In the genomic region with DNA sequence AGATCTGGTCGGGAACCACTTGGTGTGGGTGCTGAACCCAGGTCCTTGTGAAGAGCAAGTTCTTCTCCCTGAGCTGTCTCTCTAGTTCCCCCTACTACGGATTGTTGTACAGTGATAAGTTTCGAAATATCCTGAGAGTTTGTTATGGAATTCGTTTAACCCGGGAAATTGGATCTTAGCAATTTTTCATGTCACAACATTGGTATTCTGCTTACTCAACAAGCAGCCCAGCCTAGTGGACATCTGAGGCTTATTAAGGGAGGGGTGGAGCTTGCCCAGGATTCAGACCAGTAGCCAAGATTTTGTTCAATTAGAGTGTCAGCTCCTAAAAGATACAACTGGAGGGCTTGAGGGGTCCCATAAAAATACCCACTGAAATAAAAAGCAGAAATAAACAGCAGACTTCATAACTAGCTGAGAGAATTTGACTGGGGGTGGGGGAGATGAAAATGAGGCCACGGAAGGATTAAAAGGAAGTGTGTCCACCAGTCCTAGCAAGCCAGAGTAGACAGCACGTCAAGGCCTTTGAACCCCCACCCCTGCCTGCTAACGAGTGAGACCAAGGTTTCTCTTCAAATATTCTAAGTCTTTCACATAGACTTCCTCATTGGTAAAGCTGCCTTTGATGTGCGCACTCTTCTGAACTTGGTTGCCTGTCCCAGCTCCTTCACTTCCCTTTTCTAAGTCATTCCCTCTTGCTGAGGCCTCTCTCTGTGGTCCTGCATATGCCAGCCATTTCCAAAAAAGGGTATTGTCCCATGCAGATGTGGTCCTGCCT, we compare ENCODE assay signal across 17 mouse cellular contexts. TPM values are rescaled to one million over a fixed set of nuclear protein-coding genes. Genes with fewer than 3 reads are reported as not detected.
DNase-seq lines count a peak whose midpoint lies in the region; ATAC-seq and TF ChIP-seq lines count a peak whose summit lies in the region.
"Had no signal": no experiment of that assay in that cellular context is flagged by ENCODE, and none has a peak within 500 bp of the region (broad histone marks: within the 10 kb centered on the region; RNA-seq: fewer than 3 reads in every experiment).

No protein-coding gene starts in this region.

- 95% methylated on average over 9 of the region's 9 CpGs for WGBS in midbrain, embryonic 11.5 days
- 93% methylated on average over 9 of the region's 9 CpGs for WGBS in midbrain, postnatal 0 days

- peak; percentile 37 for DNase-seq in midbrain, embryonic 11.5 days (ENCODE audit: low spot score, missing footprints)
- DNase-seq in midbrain, postnatal 0 days (ENCODE audit: low spot score) = no peak
- DNase-seq in NIH3T3 (ENCODE audit: low read depth) = peak; percentile 63
- peak; percentile 9 for DNase-seq in splenic B cell, adult 2 months (ENCODE audit: low read depth, low spot score)
- no peak for DNase-seq in left cerebral cortex, adult 8-10 months (ENCODE audit: low spot score in 2 of 2)
- DNase-seq in testis, postnatal 14 days (ENCODE audit: low spot score) = no peak
- DNase-seq: cerebellum, adult 11-12 months; cerebellum, postnatal 36 days; kidney, adult 9 months; kidney, postnatal 4 days; layer of hippocampus, postnatal 36 days; lung, adult 18-20 months had no signal

- no peak for ATAC-seq in midbrain, embryonic 11.5 days (ENCODE audit: low FRiP score)
- ATAC-seq in midbrain, postnatal 0 days (ENCODE audit: low FRiP score) = no peak
- ATAC-seq: inflammation-experienced regulatory T-cells, adult 6 months had no signal

- no peak overlapping the region for H3K4me2 ChIP-seq in midbrain, embryonic 11.5 days
- H3K4me2 ChIP-seq in midbrain, postnatal 0 days (ENCODE audit: low read depth, low read length, poor library complexity, severe bottlenecking) = no peak overlapping the region
- H3K4me2 ChIP-seq: embryonic facial prominence, embryonic 13.5 days had no signal

- no peaks in the 10 kb centered on the region for H3K27me3 ChIP-seq in midbrain, embryonic 11.5 days (ENCODE audit: control insufficient read depth, insufficient read depth, low read length)
- no peaks in the 10 kb centered on the region for H3K27me3 ChIP-seq in midbrain, postnatal 0 days (ENCODE audit: insufficient read depth, low read length)
- H3K27me3 ChIP-seq in splenic B cell, adult 2 months (ENCODE audit: control insufficient read depth, insufficient read depth, low read length, poor library complexity, severe bottlenecking) = no peaks in the 10 kb centered on the region
- H3K27me3 ChIP-seq: embryonic facial prominence, embryonic 13.5 days had no signal

- 0 out of 2 replicates have a peak, but pooled peaks cover 2% of the 10 kb centered on the region for H3K36me3 ChIP-seq in midbrain, embryonic 11.5 days (ENCODE audit: control insufficient read depth, insufficient read depth, low read length)
- peaks cover 10% of the 10 kb centered on the region; the same call in 1 of the 2 replicates for H3K36me3 ChIP-seq in midbrain, postnatal 0 days (ENCODE audit: insufficient read depth, low read length)
- H3K36me3 ChIP-seq in splenic B cell, adult 2 months (ENCODE audit: control insufficient read depth, insufficient read depth, low read length, poor library complexity, severe bottlenecking) = peaks cover 7% of the 10 kb centered on the region; the same call in 1 of the 2 replicates

- no peak for TF ChIP-seq CTCF in midbrain, postnatal 0 days (IDR thresholded peaks at IDR 0.05)
- no peak for TF ChIP-seq CTCF in embryonic fibroblast, embryonic 13.5 days (IDR thresholded peaks at IDR 0.05; ENCODE audit: borderline replicate concordance, insufficient read depth, low read length)

- H3K4me3 ChIP-seq in midbrain, embryonic 11.5 days (ENCODE audit: low read depth, low read length) = no peak overlapping the region
- H3K4me3 ChIP-seq in midbrain, postnatal 0 days (ENCODE audit: low read depth, low read length) = no peak overlapping the region
- H3K4me3 ChIP-seq in embryonic fibroblast, embryonic 13.5 days (ENCODE audit: insufficient read depth, low read length) = no peak overlapping the region
- H3K4me3 ChIP-seq: embryonic facial prominence, embryonic 13.5 days; forebrain, embryonic 10.5 days had no signal

- peaks cover 4% of the 10 kb centered on the region; the same call in 1 of the 2 replicates for H3K9me3 ChIP-seq in midbrain, embryonic 11.5 days (ENCODE audit: control insufficient read depth, low read length)
- no peaks in the 10 kb centered on the region; the same call in 1 of the 2 replicates for H3K9me3 ChIP-seq in midbrain, postnatal 0 days (ENCODE audit: low read length)
- H3K9me3 ChIP-seq: G1E had no signal

- no peaks in the 10 kb centered on the region for H3K4me1 ChIP-seq in midbrain, embryonic 11.5 days (ENCODE audit: control insufficient read depth, insufficient read depth, low read length)
- H3K4me1 ChIP-seq in midbrain, postnatal 0 days (ENCODE audit: insufficient read depth, low read length) = no peaks in the 10 kb centered on the region
- H3K4me1 ChIP-seq in embryonic fibroblast, embryonic 13.5 days (ENCODE audit: control insufficient read depth, insufficient read depth, low read length) = peaks cover 2% of the 10 kb centered on the region; the same call in 1 of the 2 replicates
- H3K4me1 ChIP-seq: forebrain, embryonic 10.5 days had no signal

- no peak overlapping the region for H3K27ac ChIP-seq in midbrain, embryonic 11.5 days (ENCODE audit: low read depth, low read length)
- H3K27ac ChIP-seq in midbrain, postnatal 0 days (ENCODE audit: low read depth, low read length) = no peak overlapping the region
- H3K27ac ChIP-seq in embryonic fibroblast, embryonic 13.5 days (ENCODE audit: insufficient read depth, low read length) = 0 out of 2 replicates have a peak overlapping the region, but pooled peaks have one; percentile 32
- H3K27ac ChIP-seq: embryonic facial prominence, embryonic 13.5 days; forebrain, embryonic 10.5 days had no signal

- no peak for TF ChIP-seq POLR2A in embryonic fibroblast, embryonic 13.5 days (IDR thresholded peaks at IDR 0.05; ENCODE audit: low read depth, low read length)

- H3K9ac ChIP-seq in midbrain, embryonic 11.5 days (ENCODE audit: low read length) = no peak overlapping the region
- H3K9ac ChIP-seq in midbrain, postnatal 0 days (replicated peaks; ENCODE audit: low read length, poor library complexity, severe bottlenecking) = no peak overlapping the region
- H3K9ac ChIP-seq: embryonic facial prominence, embryonic 13.5 days had no signal

RNA-seq across cellular contexts. Expression of gene Sdccag8, which starts 38.5 kb away (rescaled TPM):
- 29.4 and 30.1 TPM in 2 replicates for polyA plus RNA-seq in midbrain, embryonic 11.5 days (2014; fragmentation: Nextera tagmentation; extraction: Ambion mirVana)
- total RNA-seq in midbrain, postnatal 0 days (2014; rRNA removed) = 6.1 and 7.7 TPM in 2 replicates
- polyA plus RNA-seq in midbrain, postnatal 0 days (2015; fragmentation: Nextera tagmentation; extraction: Ambion mirVana) = 26.8 and 27.0 TPM in 2 replicates
- 14.0 and 14.3 TPM in 2 replicates for polyA plus RNA-seq in embryonic fibroblast, embryonic 13.5 days (2011; ENCODE audit: insufficient read length, low read depth, missing spikeins)
- total RNA-seq in left cerebral cortex, adult 8-10 months (2022) = 10 to 100 TPM; 14.8 to 17.9 (median 15.0) TPM

RNA-seq across cellular contexts. Expression of gene Cep170, which starts 39.1 kb away (rescaled TPM):
- 69.2 and 80.3 TPM in 2 replicates for polyA plus RNA-seq in midbrain, embryonic 11.5 days (2014; fragmentation: Nextera tagmentation; extraction: Ambion mirVana)
- total RNA-seq in midbrain, postnatal 0 days (2014; rRNA removed) = 165 and 217 TPM in 2 replicates
- 78.7 and 83.1 TPM in 2 replicates for polyA plus RNA-seq in midbrain, postnatal 0 days (2015; fragmentation: Nextera tagmentation; extraction: Ambion mirVana)
- polyA plus RNA-seq in embryonic fibroblast, embryonic 13.5 days (2011; ENCODE audit: insufficient read length, low read depth, missing spikeins) = 117 and 137 TPM in 2 replicates
- 100 to 1,000 TPM in 2 of 4 experiments, 10 to 100 TPM in 2; 92.7 to 114 (median 103) TPM for total RNA-seq in left cerebral cortex, adult 8-10 months (2022)

Comparison
In these comparisons a context has a peak if more than half of its experiments do, and no peak if none do; other contexts are left out.
1. DNase-seq: peak in midbrain, embryonic 11.5 days (single experiment), NIH3T3 (single experiment) and splenic B cell, adult 2 months (single experiment); none in midbrain, postnatal 0 days (single experiment), left cerebral cortex, adult 8-10 months (0 of 2) and testis, postnatal 14 days (single experiment).